Mouse (Mus musculus) retina, postnatal 7 days (tissue): Measurements from ENCODE around the gene Frmd4a.

Experiments
- DNase-seq: peaks from one replicate; pipeline ENCODE4 v3.0.0-alpha.2; 2012; ENCODE audit warnings: low read depth, low spot score

The Frmd4a gene

DNA sequence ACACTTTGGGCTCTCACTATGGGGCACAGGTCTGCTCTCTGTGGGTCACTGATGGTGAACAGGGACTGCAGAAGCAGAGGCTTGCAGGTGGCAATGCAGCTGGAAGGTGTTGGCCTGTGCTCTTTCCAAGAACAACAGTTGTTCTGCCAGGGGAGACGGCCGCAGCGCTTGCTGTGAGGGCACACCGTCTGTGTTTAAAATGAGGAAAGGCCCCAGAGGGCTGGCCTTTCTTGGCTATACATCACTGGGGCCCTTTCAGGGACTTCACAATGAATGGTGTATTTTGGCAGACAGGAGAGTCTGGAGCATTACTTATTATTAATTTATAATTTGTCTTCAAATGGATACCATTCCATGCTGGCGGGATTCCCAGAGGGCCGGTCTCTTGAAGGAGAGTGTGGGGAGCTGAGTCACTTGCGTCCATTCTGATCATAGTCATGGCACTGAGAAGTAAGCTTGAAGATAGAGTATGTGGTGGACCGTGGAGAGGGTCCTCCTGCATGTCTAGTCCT lies 268.9 kb downstream of the Frmd4a start:
- DNase-seq: no peak

DNA sequence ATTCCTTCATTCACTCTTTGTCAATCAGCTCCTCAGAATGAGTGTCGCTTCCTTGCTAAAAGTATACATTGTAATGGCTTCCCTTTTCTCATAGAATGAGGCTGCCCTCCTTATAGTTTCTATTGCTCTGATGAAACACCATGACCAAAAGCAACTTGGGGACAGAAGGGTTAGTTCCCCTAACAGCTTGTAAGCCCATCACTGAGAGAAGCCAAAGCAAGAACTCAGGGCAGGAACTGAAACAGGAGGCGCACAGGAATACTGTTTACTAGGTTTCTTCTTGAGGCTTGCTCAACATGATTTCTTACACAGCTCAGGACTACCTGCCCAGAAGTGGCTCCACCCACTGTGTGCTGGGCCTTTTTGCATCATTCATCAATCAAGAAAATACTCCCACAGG lies 273.0 kb downstream of the Frmd4a start:
- no peak for DNase-seq

DNA sequence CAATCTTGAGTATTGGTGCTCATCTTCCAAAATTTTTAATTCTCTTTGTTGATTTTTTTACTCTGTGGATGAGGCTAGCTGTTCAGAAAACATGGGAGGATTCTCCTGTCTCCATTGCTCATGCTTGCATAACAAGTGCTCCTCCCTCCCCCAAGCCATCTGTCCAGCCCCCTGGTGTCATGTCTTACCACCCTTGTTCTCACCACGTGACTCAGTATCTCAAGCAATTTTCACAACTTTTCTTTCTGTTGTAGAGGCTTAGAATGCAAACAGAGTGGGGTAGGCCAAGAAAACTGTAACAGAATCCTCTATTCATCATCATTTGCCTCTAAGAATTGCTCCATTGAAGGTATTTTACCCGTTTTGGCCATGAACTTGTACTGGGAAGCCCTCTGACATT lies 273.6 kb downstream of the Frmd4a start:
- no peak for DNase-seq

DNA sequence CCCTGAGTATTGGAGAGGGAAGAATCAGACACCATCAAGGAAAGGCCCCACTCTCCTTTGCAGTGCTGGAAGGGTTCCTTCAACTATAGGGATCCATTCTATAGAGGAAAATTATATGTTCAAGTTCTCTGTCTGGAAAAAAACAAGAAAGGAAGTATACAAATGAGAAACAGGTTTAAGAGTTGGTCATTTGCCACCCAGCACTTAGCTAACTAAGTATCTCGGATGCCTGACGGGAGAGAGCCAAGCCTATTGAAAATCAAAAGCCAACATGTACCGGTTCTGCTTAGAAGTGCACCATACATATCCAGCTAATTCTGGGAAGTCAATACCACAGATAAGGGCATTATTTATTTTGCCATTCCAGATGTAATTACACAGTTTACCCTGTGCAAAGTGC lies 274.2 kb downstream of the Frmd4a start:
- no peak for DNase-seq

DNA sequence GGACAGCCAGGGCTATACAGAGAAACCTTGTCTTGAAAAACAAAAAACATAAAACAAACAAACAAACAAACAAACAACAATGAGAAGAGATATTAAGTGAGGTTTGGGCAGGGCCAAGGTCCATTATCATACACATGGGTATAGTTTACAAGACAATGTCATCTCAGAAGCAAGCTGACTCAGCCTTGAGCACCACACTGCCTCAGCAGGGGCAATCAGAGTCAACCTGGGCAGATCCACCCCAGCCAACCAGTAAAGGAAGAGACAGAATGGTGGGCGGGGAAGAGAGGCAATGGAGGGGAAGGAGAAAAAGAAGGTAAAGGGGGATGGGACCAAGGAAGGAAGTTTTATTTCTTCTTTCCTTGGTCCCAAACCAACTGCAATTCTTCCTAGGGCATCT lies 276.2 kb downstream of the Frmd4a start:
- DNase-seq: no peak

DNA sequence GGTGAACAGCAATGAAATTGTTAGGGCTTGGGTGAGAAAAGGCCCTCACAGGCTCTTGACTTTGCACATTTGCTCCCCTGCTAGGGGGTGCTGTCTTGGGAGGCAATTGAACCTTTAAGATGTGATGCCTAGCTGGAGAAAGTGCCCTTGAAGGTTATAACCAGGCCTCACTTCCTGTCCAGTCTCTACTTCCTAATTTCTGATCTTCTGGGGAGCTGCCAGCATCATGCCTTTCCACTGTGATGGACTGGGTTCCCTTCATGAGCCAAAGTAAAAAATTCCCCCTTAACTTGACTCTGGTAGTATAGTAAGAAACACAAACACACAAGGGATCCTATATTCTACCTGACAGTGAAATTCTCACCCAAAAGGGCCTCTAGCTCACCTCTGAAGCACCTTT lies 278.1 kb downstream of the Frmd4a start:
- no peak for DNase-seq

DNA sequence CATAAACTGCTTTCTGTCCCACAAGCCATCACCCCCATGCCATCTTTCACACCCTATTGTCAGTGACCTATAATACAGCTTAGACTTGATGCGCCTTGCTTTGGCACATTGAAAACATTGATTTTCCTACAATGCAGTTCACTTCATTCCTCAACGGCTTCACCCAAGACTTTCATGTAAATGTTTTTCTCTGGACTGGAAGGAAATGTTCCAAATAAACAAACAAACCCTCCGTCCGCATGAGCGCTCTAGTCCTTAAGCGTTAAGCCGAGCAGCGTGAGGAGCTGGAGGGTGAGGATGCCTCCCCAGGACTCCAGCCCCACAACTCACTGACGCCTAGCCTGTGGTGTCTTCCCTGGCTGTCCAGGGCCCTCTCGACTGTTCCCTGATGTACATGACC lies 279.4 kb downstream of the Frmd4a start:
- DNase-seq: no peak

DNA sequence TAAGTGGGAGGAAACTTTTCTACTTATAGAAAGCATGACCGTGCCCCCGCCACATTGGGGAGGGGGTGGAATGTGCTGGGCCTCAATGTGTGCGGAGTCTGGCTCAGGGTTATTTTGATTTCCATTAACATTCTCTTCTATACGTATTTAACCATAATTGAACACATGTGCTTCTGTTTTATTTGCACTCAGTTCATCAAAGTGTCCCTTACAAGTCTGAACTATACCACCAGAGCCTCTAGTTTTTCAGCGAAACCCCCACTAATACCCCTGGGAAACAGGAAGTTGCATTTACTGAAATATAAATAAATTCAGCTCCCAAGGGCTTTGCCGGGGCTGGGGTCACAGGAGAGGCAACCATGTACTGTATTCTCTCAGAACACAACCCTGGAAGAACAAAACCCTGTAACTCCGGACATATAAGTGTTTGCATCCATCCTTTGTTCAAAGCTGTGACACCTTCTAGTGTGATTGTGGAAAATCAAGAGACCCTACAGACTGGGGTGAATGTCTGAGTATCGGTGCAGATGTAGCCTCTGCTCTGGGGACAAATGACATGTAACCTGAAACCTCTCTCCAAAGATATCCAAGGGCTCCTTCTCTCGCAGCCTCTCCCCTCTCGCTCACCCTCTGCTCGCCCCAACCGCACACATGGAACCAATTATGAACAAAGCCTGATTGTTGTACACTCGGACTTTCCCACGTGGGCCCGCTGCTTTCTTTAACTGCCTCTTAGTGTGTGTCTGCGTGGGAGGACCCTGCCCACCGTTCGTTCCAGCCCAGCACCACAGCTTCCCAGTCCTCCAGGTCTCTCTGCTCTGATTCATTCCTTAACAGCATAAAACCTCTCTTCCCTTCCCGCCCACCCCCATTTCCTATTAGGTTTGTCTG lies 281.1 kb downstream of the Frmd4a start:
- DNase-seq: no peak

DNA sequence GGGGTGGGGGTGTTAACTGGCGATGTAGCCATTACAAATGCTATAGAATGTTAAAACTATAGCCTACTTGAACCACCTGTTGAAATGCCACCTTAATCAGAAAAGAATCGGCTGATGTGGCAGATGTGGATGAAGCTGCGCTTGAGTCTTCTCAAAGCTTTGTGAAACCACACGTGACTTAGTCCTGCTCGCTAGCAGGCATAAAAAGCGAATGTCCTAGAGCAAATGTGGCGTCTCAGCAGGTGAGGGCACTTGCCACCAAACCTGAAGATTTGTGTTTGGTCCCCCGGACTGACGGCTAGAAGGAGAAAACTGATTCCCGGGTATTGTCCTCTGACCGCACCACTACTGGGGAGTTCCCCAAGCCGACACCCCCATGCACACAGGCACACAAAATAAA lies 282.1 kb downstream of the Frmd4a start:
- DNase-seq: no peak

DNA sequence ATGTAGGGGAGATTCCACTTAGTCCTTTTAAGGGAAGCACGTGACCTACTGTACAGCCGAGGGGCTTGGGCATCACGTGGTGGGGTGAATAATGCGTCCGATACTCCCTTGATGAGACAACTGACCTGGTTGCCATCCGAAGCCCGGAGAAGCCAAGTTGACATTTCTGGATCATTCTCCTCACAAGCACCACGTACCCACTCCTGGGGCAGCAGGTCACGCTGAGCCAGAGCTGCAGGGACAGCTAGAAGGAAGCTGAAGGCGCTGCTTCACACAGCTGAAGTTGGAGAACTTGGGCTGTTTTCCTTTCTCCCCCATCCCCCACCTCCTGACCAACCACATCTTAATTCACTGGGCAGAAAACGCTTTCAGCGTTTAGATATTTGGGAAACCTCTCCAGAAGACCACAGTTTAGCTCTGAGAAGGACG lies 282.9 kb downstream of the Frmd4a start:
- no peak for DNase-seq

DNA sequence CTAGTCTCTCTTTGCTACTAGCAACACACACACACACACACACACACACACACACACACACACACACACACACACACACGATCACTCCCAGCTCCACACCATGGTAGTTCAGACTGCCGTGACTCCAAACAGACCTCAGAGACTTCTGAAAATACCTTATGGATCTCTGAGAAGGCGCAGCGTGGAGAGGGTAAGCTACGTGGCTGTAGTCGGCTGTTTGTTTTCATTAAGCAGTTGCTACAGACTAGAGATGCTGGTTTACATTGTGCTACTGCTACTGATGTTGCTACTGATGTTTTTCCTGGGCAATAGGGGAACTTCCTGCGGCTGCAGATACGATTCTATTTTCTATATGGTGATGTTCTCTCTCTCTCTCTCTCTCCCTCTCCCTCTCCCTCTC lies 283.3 kb downstream of the Frmd4a start:
- DNase-seq: no peak

DNA sequence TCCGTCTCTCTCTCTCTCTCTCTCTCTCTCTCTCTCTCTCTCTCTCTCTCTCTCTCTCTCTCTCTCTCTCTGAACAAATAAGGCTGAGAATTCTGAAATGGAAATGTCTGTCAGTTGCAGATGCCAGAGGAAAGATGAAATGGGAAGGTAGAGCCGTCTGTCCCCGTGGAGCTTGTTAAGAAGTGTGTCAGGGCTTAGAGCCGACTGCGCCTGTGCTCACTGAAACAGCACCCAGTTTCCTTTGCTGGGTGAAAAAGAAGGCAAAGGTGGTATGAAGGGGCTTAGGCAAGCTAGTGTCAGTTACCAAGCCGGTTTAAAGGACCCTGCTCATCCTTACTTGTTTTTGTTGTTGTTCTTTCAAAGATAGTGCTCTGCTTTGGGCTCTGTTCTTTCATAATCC lies 283.7 kb downstream of the Frmd4a start:
- no peak for DNase-seq

DNA sequence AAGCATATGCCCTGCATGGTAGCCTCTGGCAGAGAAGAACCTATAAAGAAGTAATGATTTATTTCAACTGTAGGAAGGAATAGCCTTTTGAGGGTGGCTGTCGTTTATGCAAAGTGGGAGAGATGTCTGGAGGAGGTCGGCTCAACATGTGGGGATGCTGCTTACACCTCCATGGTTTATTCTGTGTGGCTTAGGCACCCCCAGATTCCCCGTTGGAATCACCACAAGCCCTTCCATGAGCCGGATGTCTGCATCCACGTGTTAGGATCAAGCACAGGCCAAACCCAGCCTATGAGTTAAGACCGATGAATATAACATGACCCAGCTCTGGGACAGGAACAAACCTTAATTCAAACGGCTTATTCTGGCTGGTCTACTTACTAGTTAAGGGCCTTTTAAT lies 284.2 kb downstream of the Frmd4a start:
- no peak for DNase-seq

DNA sequence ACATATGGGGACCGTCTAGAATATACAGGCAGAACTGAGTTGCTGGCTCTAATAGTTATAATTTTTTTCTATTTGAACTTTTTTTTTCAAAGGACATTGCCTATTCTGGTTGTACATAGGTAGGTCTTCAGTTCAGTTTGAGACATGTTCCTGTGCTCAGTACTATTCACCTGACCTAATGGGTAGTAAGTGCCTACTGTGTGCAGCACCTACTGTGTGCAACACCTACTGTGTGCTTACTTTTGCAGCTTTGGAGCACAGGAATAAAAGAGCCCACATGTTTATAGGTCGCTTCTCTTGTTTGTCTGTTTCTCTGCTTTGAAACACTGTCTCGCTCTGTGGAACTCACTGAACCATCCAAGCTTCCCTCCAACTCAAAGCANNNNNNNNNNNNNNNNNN lies 284.6 kb downstream of the Frmd4a start:
- DNase-seq: no peak

DNA sequence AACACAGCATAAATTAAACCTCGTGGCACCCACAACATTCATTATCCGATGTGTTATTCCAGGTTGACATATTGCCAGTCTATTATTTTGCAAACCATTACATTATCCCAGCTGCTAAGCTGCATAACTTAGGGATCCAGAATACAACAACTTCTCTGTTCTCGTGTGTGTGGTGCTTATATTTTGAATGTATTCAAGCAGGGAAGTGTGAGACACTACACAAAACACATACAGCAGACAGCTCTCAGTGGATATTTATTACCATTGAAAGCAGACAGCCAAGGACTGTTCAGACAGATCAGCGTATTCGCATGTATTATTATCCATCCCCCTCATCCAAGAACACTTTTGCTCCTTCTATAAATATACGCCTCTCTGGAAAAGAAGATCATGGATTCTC lies 289.6 kb downstream of the Frmd4a start:
- no peak for DNase-seq

DNA sequence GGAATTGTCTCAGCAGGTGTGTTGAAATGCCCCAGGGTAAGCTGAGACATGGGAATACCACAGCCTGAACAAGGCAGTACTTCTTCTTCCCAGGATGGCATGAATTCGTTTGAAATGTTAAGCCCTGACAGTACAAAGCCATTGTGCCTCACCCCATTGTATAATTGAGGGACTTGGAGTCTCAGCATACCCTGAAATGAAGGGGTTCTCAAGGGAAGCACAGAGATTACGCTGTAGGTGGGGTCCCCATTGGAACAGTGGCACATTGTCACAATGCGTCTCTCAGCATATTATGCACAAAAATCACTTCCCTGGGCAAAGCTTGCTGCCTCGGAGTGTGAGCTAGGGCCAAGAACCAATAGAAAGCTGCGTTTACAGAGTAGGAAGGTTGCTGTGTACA lies 297.0 kb downstream of the Frmd4a start:
- DNase-seq: no peak

DNA sequence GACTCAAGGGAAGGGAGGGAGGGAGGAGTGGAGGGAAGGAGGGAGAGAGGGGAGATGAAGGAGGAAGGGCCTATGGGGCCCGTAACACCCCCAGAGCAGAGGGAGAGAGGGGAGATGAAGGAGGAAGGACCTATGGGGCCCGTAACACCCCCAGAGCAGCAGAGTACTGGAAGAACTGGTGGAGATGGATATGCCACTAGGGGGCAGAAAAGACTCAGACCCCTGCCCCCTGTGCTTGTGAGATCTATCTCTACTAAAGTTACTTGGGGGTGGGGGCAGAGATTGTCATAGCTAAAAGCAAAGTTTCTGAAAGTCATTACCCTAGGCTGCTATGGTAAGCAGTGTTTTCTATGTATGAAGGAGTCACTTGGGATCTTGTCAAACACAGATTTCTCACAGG lies 299.1 kb downstream of the Frmd4a start:
- DNase-seq: no peak

DNA sequence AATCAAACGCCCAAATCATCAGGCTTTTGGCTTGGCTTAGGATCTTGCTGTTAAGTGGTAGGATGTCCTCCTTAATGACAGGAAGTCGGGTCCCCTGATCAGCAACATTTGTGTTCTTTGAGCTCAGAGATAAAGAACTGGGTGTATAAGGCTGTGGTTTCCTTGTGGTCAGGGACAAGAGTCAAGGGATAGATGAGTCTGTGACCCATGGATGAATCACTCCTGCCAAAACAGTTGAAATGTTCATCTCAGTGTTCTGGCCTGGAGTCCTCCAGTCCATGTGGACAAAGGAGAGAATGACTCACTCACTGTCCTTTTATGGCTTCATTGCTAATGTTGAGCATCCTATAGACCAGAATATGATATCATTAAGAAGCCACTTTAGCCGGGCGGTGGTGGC lies 300.6 kb downstream of the Frmd4a start:
- DNase-seq: no peak

DNA sequence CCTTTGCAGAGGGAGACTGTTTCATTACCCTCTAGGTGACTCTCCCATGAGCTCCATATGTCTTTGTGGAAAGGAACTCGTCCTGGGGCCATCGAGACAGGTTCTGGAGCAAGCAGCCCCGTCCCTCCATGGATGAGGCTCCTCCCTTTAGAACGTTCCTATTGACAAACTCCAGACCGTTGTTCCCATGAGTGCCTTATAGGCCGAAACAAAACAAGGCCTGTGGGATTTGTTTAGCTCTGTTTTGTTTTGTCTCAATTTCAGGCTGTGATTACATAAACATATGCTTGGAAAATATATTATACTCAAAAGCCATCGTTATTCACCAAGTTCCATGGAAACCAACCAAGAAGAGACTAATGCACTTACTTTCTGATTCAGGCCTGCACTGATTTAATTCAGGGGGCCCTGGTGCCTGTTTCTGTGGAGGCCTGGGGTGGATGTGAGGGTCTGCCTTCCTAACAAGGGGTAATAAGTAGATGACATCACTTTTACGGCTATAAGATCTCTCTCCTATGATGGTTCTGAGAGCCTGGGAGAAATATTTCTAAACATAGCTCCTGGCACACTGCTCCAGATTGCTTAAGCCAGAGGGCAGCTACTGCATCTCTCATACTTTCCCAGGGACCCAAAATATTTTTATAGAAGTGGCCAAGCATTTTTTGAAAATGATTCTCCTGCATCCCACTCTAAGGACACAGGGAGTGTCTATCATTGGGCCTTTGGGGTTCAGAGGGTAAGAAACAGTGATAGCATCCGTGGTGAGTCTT lies 308.9 kb downstream of the Frmd4a start:
- no peak for DNase-seq

DNA sequence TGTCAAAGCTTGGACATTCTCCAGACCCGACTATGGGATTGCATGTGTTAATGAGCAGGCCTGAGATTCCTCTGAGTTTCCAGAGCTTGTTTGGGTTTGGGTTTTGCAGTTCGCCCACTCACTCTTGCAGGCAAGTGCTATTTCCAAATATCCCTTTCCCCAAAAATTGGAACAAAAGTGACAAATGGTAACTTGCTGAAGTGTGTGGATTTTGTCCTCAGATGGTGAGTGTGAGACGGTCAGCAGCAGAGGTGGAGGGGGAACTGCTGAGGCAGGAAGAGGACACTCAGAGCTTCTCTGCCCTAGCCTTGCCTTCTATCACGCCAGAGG lies 309.5 kb downstream of the Frmd4a start:
- DNase-seq: no peak

DNA sequence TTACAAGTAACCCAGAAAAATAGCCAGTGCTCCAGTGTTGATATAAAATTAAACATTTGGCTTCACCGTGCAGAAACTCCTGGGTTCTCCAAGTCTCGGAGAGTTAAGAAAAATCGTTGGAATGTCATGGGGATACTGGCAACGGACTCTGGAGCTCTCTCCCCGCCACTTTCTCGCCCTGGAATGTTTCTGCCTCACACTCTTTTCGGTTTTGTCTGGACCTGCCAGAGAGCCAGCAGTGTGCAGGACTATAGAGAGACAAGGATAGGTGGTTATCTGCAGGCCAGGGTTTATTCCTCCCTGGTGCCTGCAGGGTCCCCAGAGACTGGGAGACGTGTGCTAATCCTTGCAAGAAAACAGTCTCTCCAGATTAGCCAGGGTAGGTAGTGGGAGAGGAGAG lies 314.9 kb downstream of the Frmd4a start:
- DNase-seq: no peak

DNA sequence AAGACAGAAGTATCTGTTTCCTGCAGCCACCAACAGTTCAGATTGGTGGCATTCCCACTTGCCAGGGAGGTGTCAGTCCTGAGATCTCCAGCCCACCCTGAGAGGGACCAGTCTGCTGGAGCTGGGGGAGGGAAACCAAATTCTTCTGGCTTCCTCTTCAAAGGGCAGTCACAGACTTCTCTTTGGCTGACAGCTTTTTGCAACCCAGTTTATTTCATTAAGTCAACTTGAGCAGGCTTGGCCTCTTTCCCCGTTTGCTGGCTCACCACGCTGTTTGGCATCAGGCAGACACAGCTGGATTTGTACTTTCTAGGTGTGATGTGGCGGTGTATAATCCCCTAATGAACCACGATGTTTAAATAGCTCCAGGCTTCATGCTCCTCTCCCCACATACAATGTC lies 316.7 kb downstream of the Frmd4a start:
- no peak for DNase-seq

DNA sequence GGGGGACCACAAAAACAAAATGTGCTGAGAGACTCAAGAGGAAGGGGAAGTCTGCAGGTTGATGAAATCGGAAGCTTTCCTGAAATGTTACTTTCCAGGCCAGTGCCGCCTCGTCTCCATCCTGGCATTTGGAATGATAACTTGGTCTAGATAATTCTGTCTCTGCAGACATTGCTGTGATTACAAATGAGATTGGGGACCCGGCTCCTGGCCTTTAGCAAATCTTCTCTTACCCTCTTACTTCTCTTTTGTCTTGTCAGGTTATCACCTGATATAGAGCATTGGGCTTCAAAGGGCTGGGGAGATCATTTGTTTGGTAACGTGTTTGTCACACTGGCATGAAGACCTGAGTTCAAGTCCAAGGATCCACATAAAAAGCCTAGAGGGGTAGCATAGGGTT lies 317.4 kb downstream of the Frmd4a start:
- DNase-seq: no peak
